Mouse (Mus musculus) telencephalon, adult 2 months (tissue): ENCODE measurements around the gene Osbpl9.
A peak's percentile ranks its signal among the peaks of the same experiment; 100 is the strongest.

Experiments used
- DNase-seq: peaks from one replicate; pipeline ENCODE4 v3.0.0-alpha.2; 2011; ENCODE audit warnings: low read depth, low spot score

Gene Osbpl9

DNA sequence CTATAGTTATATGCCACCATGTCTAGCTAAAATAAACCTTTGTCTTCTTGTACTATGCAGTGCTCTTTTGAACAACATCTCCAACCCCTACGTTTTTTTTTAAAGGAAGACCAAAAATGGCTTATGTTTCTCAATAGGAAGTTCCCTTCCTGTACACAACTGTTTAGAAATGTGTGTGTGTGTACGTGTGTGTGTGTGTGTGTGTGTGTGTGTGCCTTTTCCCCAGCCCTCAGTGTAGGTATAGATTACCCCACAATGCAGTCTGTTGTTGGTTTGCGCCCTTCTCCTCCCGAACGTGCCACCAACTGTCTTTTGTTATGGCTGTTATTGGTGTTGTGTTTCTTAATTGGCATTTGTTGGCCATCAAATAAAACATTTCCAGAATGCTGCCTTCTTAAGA is 5.5 kb upstream of the Osbpl9 start:
- no peak for DNase-seq

DNA sequence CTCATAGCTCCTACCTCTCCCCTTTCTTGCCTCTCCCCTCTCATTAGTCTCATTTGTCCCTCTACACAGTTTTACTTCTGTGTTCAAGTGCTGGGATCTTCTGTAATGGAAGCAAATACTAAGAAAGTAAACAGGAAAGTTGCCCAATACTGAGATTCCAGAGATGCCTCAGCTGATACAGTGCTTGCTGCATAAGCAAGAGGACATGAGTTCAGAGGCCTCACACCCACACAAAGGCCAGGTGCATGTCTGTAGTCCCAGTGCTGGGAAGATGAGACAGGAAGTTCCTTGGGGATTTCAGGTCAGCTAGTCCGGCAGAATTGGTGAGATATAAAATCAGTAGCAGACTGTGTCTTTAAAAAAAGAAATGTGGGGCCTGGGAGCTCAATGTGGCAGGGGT is 2.3 kb upstream of the Osbpl9 start:
- no peak for DNase-seq

DNA sequence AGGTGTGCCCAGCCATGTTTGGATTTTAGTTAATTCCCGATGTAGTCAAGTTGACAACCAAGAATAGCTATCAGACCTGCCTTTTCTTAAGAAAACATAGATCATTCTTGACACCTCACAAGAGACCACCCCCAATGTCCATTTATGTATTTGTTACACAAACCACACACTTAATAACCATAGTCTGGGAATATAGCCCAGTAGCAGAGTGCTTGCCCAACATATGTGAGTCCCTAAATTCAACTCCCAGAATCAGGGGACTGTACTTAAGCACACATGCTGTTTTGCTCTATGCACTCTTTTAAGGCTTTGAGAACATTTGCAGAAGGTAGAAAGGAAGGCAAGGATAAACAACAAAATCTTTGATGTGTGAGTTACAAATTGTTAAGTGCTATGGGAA is 1.9 kb upstream of the Osbpl9 start:
- no peak for DNase-seq

DNA sequence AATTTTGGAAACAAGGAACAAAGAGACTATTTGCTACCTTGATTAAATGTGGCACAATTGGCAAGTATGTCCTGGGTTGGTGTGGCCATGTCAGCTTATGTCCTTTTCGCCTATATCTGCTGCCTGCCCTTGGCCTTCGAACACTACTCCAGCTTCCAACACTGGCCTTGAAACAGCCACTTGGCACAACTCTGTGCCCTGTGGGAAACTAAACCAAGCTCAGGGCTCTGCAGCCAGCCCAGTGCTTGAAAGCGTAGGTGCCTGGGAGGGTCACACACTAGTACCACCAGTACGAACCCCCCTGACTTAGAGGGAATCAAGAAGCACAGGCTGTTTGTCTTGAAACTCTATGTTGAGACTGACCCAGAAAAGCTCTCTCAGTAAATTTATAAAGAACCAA is 3.0 kb downstream of the Osbpl9 start:
- DNase-seq, result no peak

DNA sequence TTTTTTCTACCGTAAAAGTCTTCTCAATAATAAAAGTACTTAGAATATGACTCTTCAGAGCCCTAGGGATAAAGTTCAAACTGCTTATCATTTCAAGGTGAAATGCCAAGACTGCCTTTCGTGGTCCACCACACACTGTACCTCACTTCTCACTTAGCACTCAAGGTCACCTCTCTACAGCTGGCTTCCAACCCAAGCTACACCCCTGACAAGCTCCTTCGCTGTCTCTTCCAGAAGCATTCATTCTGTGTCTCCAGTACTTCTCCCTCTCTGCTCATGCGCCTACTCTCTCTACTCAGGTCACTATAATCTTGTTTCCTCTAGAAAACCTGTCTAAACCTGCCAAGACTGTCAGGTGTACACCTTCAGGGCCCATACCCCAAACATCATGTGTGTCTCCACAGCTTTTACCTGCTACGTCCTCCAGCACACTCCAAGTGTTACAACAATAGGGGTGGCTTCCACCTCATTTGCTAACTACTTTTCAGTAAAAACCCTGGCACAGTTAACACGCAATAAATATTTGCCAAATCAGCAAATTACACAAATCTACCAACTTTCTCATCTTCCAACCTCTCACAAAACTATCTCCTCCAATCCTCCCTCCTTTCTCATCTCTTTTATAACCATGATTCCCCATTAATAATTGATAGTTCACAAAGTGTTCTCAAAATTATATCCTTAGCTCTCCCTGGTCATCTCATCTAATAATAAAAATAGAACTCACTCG is 6.0 kb downstream of the Osbpl9 start:
- no peak for DNase-seq

DNA sequence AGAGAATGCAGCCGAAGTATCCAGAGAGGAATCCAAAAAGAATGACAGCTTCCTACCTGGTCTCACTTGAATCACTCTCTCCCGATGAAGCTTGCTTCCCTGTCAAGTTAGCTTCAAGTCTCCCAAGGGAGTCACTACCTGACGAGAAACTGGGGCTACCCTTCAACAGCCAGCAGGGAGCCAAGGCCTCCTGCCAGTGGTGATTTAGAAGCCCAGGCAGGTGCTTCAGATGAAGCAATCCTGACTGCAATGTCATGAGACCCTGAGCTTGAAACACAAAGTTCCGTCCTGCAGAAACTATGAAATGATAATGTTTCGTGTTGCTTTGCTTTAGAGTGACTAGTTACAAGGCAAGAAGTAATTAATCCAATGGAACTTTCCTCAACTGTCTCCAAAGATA is 8.2 kb downstream of the Osbpl9 start:
- no peak for DNase-seq

DNA sequence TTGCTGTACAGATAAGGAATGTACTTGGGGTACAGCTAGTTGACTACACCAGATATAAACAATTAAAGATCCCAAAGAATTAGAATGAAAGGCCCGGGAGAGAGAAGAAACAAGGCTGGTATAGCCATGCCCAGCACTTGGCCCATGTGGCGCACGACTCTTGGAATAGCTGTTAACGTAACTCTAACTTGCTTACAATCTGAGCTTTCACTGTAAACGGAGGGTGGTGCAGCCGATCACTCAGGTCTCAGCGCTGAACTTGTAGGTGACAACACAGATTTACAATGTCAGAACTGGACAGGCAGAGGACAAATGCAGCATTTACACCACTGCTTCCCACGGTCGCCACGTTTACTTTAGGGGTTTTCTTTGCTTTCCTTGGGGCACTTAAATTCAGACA is 10.5 kb downstream of the Osbpl9 start:
- no peak for DNase-seq

DNA sequence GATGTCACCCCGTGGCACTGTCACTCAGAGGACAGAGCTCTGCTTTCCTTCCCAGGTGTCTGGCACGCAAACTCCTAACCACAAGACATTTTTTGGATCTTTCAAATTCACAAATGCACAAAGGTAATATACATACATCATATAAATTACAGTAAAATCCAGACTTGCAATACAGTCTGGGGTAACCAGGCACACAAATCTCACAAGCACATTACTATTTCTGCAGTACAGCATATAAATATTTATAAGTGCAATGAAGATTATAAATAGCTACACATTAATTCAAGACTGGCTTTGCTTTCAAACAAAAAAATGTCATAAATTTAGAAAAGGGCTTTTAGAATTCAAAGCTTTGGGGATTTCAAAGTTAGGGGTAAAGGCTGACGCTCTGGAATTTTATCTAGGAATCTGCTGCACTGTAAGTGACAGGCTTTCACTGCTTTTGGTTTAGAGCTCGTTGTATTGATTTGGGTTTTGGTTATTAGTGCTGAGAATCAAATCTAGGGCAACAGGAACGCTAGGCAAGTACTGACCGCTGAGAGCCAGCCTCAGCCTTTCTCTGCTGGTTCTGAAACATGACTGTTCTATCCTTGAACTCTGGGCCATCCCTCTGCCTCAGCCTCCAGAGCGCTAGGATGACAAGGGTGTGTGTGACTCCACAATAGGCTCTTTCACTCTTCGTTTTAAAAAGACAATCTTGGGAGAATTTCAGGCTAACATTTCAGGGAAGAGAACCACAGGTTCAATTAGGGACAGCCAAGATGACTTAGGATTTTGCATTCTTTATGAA is 16.3 kb downstream of the Osbpl9 start:
- DNase-seq, result no peak

DNA sequence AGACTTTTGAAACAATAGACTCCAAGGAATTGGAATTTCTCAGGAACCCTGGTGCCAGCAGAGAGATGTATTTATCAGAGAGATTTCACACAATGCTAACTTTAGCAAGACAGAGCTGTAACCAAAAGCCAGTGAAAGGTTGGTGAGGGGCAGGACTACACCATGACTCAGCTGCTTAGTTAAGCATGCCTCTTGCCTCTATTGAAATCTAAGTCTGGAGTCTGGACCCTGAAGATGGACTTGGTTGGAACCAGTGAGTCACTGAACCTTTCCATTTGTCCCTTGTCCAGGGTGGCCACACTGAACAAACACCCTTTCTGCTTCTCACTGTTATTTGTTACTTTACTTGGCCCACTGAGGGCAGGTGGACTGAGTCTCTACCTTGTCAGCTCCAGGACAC is 26.4 kb downstream of the Osbpl9 start:
- DNase-seq, result no peak

DNA sequence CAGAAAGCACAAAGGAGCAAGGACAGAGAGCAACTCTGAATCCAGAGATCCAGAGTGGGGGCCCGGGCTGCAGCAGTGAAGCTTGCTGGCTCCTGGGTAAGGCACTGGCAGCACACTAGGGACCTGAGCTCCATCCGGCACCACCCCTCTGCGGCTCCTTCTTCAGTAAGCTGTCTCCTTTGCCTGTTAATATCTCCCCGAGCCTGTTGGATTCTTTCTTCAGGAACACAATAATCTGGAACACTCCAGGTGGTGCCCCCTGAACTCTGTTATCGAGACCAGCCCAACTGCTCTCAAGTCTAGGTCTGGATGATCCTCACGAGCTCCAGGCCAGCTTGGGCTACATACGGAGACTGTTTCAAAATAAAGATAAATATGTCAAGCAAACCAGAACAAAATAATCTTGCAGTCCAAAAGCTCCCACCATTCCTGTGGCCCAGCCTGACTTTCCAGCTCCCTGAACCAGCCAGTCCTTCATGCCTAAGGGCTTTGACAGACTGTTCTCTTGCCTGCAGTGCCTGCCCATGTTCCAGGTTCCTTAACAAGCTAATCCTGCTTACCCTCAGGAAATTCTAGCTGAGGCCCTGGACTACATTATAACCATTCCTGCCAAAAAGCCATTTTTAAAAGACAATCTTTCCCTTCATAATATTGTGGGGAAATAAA is 28.2 kb downstream of the Osbpl9 start:
- no peak for DNase-seq

DNA sequence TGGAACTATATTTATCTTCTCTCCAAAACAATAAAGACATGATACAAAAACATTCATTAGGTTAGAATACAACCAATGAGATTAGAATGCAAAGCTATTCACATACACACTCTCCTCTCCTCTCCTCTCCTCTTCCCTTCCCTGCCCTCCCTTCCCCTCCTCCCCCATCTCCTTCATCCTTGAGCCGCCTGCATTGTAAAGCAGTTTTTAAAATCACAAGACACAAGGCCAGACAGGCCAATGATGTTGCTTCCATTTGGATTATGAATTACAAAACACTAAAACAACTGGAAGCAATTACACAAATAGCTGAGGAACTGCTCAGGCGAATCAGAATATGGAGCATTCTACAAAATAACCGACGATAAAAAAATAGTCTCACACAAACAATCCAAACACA is 28.7 kb downstream of the Osbpl9 start:
- no peak for DNase-seq

DNA sequence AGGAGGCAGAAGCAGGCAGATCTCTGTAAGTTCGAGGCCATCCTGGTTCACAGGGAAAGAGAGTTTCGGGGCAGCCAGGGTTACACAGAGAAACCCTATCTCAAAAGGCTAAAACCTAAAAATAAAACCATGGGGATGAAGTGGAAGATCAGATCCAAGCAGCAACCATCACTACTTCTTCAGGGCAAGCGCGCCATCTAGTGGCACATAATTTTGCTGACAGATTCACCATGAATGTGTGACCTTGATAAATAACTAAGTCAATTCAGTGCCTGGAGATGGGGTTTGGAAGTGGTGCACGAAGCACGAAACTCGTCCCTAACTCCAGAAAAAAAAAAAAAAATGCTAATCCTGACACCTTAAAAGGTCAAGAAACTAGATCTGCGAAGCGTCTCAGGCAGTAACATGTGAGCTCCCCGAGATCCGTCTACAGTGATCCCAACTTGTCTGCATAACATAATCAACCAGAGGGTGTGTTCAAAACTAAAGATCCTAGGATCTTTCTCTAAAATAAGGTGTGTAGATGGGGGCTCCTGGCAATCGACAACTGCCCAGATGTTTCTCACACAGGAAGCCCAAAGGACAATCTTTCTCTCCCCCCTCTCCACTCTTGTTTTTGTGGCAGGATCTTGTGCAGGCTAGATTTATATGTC is 36.4 kb downstream of the Osbpl9 start:
- DNase-seq, result peak; percentile 60

DNA sequence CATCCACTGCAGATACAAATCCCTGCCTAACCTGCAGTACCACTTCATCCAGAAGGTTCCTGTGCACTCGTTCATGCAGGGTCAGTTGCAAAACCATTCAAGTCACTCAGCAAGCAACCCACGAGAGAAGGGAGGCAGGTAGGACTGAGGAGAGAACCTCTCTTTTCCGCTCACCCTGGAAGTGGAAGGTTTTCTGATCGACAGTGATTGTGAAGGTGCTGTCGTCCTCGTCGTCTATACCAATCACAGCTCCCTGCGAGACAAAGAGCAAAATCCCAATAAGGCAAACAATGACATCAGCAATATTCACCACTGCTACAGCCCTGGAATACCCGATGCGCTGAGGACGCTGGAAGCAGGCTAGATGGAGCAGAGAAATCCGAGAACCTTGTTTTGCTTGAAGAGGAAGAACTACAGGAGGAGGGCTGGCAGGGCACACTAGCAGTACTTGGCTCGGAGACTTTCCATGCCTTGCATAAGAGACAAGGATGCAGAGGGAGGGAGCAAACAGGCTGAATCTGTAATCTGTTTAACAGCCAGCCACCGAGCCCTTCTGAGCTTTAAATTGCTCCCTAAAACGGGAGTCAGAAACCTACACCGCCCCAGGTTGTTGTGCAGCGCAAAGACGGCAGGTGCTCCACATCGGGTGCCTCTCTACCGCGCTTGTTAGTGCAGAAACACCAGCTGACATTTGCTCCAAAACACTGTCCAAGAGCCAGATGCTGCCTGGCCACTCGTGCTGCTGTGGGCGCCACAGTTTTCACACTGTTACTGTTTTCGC is 45.4 kb downstream of the Osbpl9 start:
- DNase-seq, result peak; percentile 50

DNA sequence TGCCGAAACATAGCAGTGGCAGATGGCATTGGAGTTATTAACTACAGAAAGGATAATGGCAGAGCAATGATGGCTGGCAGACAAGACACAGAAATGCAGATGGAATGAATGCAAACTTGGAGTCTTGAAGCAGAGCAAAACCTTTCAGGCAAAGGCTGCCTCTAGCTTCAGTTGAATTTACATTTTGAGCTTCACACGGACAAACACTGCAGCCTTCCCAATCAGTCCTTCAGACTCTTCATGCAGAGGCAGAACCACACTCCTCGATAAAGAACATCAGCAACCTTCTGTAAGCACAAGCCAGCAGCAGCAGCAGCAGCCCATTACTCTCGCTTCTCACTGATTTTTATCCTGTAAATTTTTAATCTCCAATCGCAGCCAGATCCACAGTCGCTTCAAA is 46.0 kb downstream of the Osbpl9 start:
- DNase-seq, result no peak

DNA sequence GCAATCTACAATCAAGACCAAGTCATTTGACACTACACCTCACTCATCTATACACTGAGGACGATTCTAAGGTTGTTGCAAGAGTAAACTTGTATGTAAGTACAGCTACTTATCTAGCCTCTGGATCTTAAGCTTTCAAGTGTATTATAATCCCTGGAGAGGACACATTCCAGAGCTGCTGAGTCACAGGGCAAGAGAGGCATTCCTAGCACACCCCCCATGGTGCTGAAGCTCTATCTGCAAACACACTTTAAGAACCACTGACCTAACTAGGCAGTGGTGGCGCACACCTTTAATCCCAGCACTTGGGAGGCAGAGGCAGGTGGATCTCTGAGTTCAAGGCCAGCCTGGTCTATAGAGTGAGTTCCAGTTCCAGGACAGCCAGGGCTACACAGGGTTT is 51.9 kb downstream of the Osbpl9 start:
- no peak for DNase-seq

DNA sequence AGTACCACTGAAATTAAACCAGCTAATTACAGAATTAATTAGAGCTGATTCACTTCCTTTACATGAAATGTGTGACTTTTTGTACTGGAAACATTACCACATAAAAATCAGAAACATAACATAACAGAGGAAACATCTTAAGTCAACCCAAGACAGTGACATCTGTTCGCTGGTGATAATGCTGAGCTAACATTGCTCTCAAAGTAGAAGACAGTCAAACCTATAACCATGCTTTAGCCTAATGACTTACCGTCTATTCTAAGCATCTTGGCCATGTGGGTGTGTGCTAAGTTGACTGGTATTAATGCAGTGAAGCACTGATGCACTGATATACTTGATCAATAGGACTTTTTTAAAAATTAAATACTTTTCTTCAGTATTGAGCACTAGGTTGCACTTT is 52.7 kb downstream of the Osbpl9 start:
- no peak for DNase-seq

DNA sequence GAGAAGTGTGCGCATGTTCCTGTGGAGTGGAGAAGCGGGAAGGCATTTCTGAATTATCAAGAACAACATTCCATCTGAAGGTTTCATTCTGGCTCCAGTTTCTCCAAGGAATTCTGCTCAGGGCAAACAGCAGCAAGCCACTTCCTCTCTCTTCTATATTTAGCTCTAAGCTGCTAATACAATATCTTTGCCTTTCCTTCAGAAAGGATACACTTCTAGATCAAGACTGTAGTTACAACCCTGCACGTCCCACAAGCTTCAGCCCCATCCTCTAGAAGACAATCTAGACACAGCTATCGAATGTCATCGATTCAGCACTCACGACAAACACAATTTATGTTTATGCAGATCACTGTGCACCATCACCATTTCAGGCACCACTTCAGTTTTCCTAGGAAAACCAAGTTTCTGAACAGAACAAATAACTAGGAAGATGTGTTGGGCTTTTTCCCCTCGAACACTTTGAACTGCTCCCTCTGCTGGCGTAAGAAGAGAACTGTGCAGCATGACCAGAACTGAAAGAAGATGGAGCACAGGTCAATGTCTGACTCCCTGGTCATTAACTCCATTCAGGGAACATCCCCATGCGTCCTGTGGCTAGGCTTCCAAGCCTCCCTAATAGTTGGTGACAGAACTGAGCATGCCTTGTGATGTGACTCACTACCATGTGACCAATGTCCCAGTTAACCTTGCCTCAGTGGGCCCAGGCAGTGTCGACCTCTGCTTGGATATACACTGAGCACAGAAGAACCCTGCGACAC is 54.6 kb downstream of the Osbpl9 start:
- DNase-seq, result no peak

DNA sequence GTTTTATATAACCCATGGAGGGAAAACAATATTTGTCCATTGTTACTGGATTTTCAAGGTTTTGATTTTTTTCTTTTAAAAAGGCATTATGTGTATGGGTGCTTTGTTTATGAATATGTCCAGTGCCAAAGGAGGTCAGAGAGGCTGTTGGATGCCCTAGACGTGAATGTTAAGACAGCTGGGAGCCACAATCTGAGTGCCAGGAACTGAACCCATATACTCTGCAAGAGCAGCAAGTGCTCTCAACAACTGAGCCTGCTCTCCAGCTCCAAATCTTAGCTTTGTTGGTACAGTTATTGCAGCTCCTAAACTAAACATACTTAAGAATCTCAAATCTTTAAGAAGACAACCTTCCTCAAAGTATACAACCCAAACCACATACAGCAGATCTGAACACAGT is 59.0 kb downstream of the Osbpl9 start:
- no peak for DNase-seq

DNA sequence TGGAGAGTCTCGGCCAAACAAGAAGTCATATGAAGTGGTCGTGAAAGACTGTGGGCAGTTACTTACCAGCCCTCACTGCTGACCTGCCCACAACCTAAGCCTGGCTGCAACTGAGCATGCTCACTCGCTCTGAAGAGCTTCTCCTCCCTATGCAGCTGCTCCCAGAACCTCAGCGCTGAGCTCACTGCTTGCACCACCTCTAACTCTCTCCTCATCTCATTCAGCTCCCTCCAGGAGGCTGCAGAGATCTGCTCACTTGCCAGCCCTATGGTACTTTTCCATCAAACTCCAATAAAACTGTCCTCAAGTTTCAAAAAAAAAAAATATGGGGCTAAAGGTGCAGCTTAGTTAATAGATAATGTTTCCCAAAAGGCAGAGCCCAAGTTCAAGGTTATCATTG is 63.5 kb downstream of the Osbpl9 start:
- no peak for DNase-seq

DNA sequence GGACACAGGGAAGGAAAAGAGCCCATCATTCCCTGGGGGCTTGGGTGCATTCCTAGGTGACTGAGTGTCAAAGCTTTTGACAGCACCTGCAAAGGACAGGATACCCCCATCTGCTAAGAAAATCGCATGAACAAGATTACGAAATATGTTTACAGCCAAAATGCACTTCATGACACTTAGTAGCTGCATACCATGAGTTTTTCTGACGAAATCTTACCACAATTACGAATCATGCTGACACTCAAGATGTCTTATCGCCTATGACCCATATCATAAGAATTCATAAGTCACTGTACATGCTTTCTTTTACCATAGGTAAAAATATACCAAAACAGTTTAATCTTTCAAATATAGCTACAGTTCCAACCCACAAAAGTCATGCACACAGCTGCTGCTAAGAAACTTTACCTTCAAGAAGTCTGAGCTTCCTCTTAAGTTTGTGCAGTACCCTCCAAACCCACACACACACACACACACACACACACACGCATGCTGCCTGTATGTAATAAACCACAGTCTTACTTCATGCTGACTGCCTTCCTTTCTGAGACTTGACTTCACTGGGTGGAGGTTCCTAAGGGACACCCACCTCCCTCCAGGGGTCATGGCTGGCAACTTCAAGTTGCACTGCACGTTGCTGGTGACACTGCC is 65.5 kb downstream of the Osbpl9 start:
- no peak for DNase-seq
